Mouse (Mus musculus) CH12.LX (cell line): Measurements from ENCODE around the gene Blnk.

Source experiments
- CTCF ChIP-seq, 2 experiments: IDR thresholded peaks in 1 of 2; conservative IDR thresholded peaks in 1 of 2; 2 replicates each; pipeline ENCODE4 v1.5.1; 2011 to 2012; ENCODE audit warnings: low read depth in 2 of 2, low read length in 2 of 2, improper control_type of control experiment in 1 of 2, inconsistent platforms in 1 of 2, mild to moderate bottlenecking in 1 of 2, moderate library complexity in 1 of 2
- E2F4 ChIP-seq: IDR thresholded peaks from 2 replicates; pipeline ENCODE4 v1.6.1; 2011; ENCODE audit warnings: low read depth, low read length, improper control_type of control experiment; ENCODE audit not compliant: insufficient replicate concordance
- EP300 ChIP-seq: IDR thresholded peaks from 2 replicates; pipeline ENCODE4 v1.6.1; 2011; ENCODE audit warnings: low read length, improper control_type of control experiment
- HCFC1 ChIP-seq: IDR thresholded peaks from 2 replicates; pipeline ENCODE4 v1.6.1; 2012; ENCODE audit warnings: low read depth, mild to moderate bottlenecking, inconsistent platforms, low read length, improper control_type of control experiment
- KAT2A ChIP-seq: IDR thresholded peaks from 2 replicates; pipeline ENCODE4 v1.6.1; 2012; ENCODE audit warnings: low read length, improper control_type of control experiment, inconsistent platforms; ENCODE audit not compliant: insufficient replicate concordance
- MAFK ChIP-seq: IDR thresholded peaks from 2 replicates; pipeline ENCODE4 v1.6.1; 2011; ENCODE audit warnings: low read length, improper control_type of control experiment; ENCODE audit not compliant: insufficient replicate concordance
- NELFE ChIP-seq: IDR thresholded peaks from 2 replicates; pipeline ENCODE4 v1.6.1; 2011; ENCODE audit warnings: low read depth, low read length, improper control_type of control experiment
- NRF1 ChIP-seq: IDR thresholded peaks from 2 replicates; pipeline ENCODE4 v1.6.1; 2014; ENCODE audit warnings: low read depth, mild to moderate bottlenecking, inconsistent platforms, low read length, improper control_type of control experiment, moderate library complexity
- PAX5 ChIP-seq: IDR thresholded peaks from 2 replicates; pipeline ENCODE4 v1.6.1; 2012; ENCODE audit warnings: low read length, inconsistent platforms, mixed read lengths
- POLR2A ChIP-seq: IDR thresholded peaks from 2 replicates; pipeline ENCODE4 v1.6.1; 2011; ENCODE audit warnings: low read depth, mild to moderate bottlenecking, improper control_type of control experiment, low read length
- SMC3 ChIP-seq: IDR thresholded peaks from 2 replicates; pipeline ENCODE4 v1.6.1; 2011; ENCODE audit warnings: low read depth, low read length, improper control_type of control experiment
- USF1 ChIP-seq: IDR thresholded peaks from 2 replicates; pipeline ENCODE4 v1.6.1; 2014; ENCODE audit warnings: low read depth, mild to moderate bottlenecking, inconsistent platforms, low read length, improper control_type of control experiment
- ZNF384 ChIP-seq: IDR thresholded peaks from 2 replicates; pipeline ENCODE4 v1.6.1; 2012; ENCODE audit warnings: low read depth, low read length, improper control_type of control experiment, inconsistent platforms

- TF ChIP-seq EP300 (peak; percentile 44; the same call in 1 of the 2 replicates), CTCF (conservative IDR thresholded peaks at IDR 0.05 in 1 of 2, IDR thresholded peaks at IDR 0.05 in 1 of 2; ENCODE audit: low read depth in 2 of 2, low read length in 2 of 2) (no peak), E2F4 (no peak), ZNF384 (no peak), POLR2A (no peak), NRF1 (no peak), SMC3 (no peak), HCFC1 (no peak), NELFE (no peak), KAT2A (no peak), PAX5 (no peak), MAFK (no peak), USF1 (no peak)
Observed at GRCm38 (mm10) chr19:40970301-40970700, 24.0 kb downstream of the Blnk start.
